Comparison of ENCODE assay signal across 9 mouse cellular contexts in genomic region chr1:65388328-65388727, GRCm38 (mm10).
DNase-seq lines count a peak whose midpoint lies in the region; ATAC-seq and TF ChIP-seq lines count a peak whose summit lies in the region.
"Had no signal": no experiment of that assay in that cellular context is flagged by ENCODE, and none has a peak within 500 bp of the region (broad histone marks: within the 10 kb centered on the region; RNA-seq: fewer than 3 reads in every experiment).

No protein-coding gene starts in this region.

- no peak overlapping the region for H3K9ac ChIP-seq in forebrain, embryonic 15.5 days (replicated peaks)
- H3K9ac ChIP-seq in kidney, postnatal 0 days (ENCODE audit: low read depth, low read length), result no peak overlapping the region
- H3K9ac ChIP-seq: heart, embryonic 13.5 days had no signal

- H3K9me3 ChIP-seq in forebrain, embryonic 10.5 days, result no peaks in the 10 kb centered on the region
- H3K9me3 ChIP-seq in forebrain, embryonic 15.5 days, result no peaks in the 10 kb centered on the region
- no peaks in the 10 kb centered on the region for H3K9me3 ChIP-seq in kidney, postnatal 0 days (replicated peaks; ENCODE audit: low read length)
- H3K9me3 ChIP-seq: heart, embryonic 13.5 days had no signal

- DNase-seq in forebrain, embryonic 10.5 days (ENCODE audit: extremely low spot score, low spot score), result peak; percentile 48
- peak; percentile 1 for DNase-seq in ovary, postnatal 10 days (ENCODE audit: low spot score)
- DNase-seq in ovary, adult 18-20 months (ENCODE audit: low spot score), result no peak
- DNase-seq in cerebellum, postnatal 10 days, result peak; percentile 67 to 73
- DNase-seq in kidney, postnatal 0 days (ENCODE audit: low spot score), result peak; percentile 5
- peak; percentile 8 for DNase-seq in lung, postnatal 10 days
- peak; percentile 6 for DNase-seq in thymus, postnatal 0 days (ENCODE audit: low spot score)

- H3K27ac ChIP-seq in forebrain, embryonic 10.5 days, result no peak overlapping the region
- no peak overlapping the region for H3K27ac ChIP-seq in forebrain, embryonic 15.5 days (replicated peaks)
- no peak overlapping the region for H3K27ac ChIP-seq in kidney, postnatal 0 days
- H3K27ac ChIP-seq: heart, embryonic 13.5 days had no signal

- H3K27me3 ChIP-seq in forebrain, embryonic 10.5 days (ENCODE audit: poor library complexity, severe bottlenecking), result no peaks in the 10 kb centered on the region
- H3K27me3 ChIP-seq in forebrain, embryonic 15.5 days, result no peaks in the 10 kb centered on the region
- H3K27me3 ChIP-seq in kidney, postnatal 0 days (ENCODE audit: insufficient read depth, low read length), result no peaks in the 10 kb centered on the region
- H3K27me3 ChIP-seq: heart, embryonic 13.5 days had no signal

- WGBS in forebrain, embryonic 10.5 days, result 31% methylated on average over 15 of the region's 15 CpGs
- WGBS in forebrain, embryonic 15.5 days, result 38% methylated on average over 15 of the region's 15 CpGs
- 40% methylated on average over 15 of the region's 15 CpGs for WGBS in kidney, postnatal 0 days

- H3K4me1 ChIP-seq in forebrain, embryonic 10.5 days, result no peaks in the 10 kb centered on the region
- no peaks in the 10 kb centered on the region for H3K4me1 ChIP-seq in forebrain, embryonic 15.5 days
- H3K4me1 ChIP-seq in kidney, postnatal 0 days (replicated peaks; ENCODE audit: insufficient read depth, low read length), result no peaks in the 10 kb centered on the region
- H3K4me1 ChIP-seq: heart, embryonic 13.5 days had no signal

- TF ChIP-seq CTCF in kidney, postnatal 0 days (IDR thresholded peaks at IDR 0.05; ENCODE audit: low read depth), result peak; percentile 59

- H3K4me3 ChIP-seq in forebrain, embryonic 10.5 days, result no peak overlapping the region
- no peak overlapping the region for H3K4me3 ChIP-seq in forebrain, embryonic 15.5 days
- H3K4me3 ChIP-seq in kidney, postnatal 0 days (replicated peaks; ENCODE audit: low read depth, low read length), result no peak overlapping the region
- H3K4me3 ChIP-seq: heart, embryonic 13.5 days had no signal

- H3K36me3 ChIP-seq in forebrain, embryonic 10.5 days (replicated peaks), result no peaks in the 10 kb centered on the region
- H3K36me3 ChIP-seq in forebrain, embryonic 15.5 days, result no peaks in the 10 kb centered on the region
- no peaks in the 10 kb centered on the region for H3K36me3 ChIP-seq in kidney, postnatal 0 days (ENCODE audit: insufficient read depth, low read length)
- H3K36me3 ChIP-seq: heart, embryonic 13.5 days had no signal

- ATAC-seq in forebrain, embryonic 15.5 days (replicated peaks), result no peak
- ATAC-seq in kidney, postnatal 0 days (replicated peaks; ENCODE audit: low FRiP score, low read depth), result no peak

- H3K4me2 ChIP-seq in forebrain, embryonic 15.5 days (replicated peaks), result no peak overlapping the region
- H3K4me2 ChIP-seq in kidney, postnatal 0 days (ENCODE audit: low read length), result no peak overlapping the region
- H3K4me2 ChIP-seq: heart, embryonic 13.5 days had no signal
